In the genomic region with DNA sequence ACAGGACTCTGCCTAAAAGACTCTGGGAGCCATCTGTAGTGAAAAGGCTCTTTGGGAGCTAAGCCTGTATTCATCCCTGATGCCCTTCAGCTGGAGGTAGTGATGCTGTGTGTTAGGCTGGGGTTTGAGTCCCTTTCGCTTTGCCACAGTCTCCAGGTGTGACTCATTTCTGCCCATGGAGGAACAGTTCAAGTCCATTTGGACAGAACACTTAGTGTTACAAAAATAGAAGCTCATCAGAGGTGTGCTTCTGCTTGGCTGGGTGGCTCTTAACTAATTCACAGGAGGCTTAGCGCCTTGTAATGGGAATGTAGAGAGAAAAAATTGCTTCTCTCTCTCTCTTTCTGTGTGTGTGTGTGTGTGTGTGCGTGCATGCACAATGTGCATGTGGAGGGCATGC, we compare ENCODE assay signal across 26 mouse cellular contexts. TPM values are rescaled to one million over a fixed set of nuclear protein-coding genes. Genes with fewer than 3 reads are reported as not detected.
A peak's percentile ranks its signal among the peaks of the same experiment; 100 is the strongest.
DNase-seq lines count a peak whose midpoint lies in the region; ATAC-seq and TF ChIP-seq lines count a peak whose summit lies in the region.
"Had no signal": no experiment of that assay in that cellular context is flagged by ENCODE, and none has a peak within 500 bp of the region (broad histone marks: within the 10 kb centered on the region; RNA-seq: fewer than 3 reads in every experiment).

No protein-coding gene starts in this region.

- DNase-seq in cerebellum, adult 18-20 months, result peak; percentile 11 to 20
- DNase-seq in cerebellum, postnatal 10 days, result no peak
- DNase-seq in cerebellum, postnatal 25 days, result peak; percentile 27 to 28
- no peak for DNase-seq in cerebellum, adult 9-11 months
- DNase-seq in hindbrain, postnatal 0 days (ENCODE audit: low spot score), result peak; percentile 6
- no peak for DNase-seq in hindbrain, embryonic 10.5 days (ENCODE audit: low spot score)
- DNase-seq: adrenal gland, postnatal 10 days; adrenal gland, postnatal 36 days; B cell, adult 2 months; embryo, embryonic 11 days; gastrocnemius, postnatal 25 days; heart, adult 2 months; kidney, adult 11 months; kidney, adult 8-10 months had no signal

- no peaks in the 10 kb centered on the region for H3K9me3 ChIP-seq in hindbrain, postnatal 0 days (ENCODE audit: low read length)
- no peaks in the 10 kb centered on the region for H3K9me3 ChIP-seq in hindbrain, embryonic 10.5 days
- H3K9me3 ChIP-seq: embryonic facial prominence, embryonic 10.5 days; embryonic facial prominence, embryonic 13.5 days; forebrain, embryonic 12.5 days; forebrain, embryonic 15.5 days; G1E; heart, embryonic 10.5 days; intestine, embryonic 15.5 days; kidney, embryonic 15.5 days had no signal

- H3K9ac ChIP-seq in hindbrain, postnatal 0 days (replicated peaks; ENCODE audit: low read length), result no peak overlapping the region
- H3K9ac ChIP-seq: embryonic facial prominence, embryonic 13.5 days; forebrain, embryonic 12.5 days; forebrain, embryonic 15.5 days; hindbrain, embryonic 14.5 days; intestine, embryonic 15.5 days; kidney, embryonic 15.5 days had no signal

- no peak for TF ChIP-seq CTCF in hindbrain, postnatal 0 days (IDR thresholded peaks at IDR 0.05; ENCODE audit: low read depth)

- H3K4me2 ChIP-seq in hindbrain, postnatal 0 days (ENCODE audit: low read depth, low read length), result no peak overlapping the region
- H3K4me2 ChIP-seq: embryonic facial prominence, embryonic 13.5 days; forebrain, embryonic 12.5 days; forebrain, embryonic 15.5 days; hindbrain, embryonic 14.5 days; intestine, embryonic 15.5 days; kidney, embryonic 15.5 days had no signal

- 84% methylated on average over 3 of the region's 3 CpGs for WGBS in hindbrain, postnatal 0 days
- WGBS in hindbrain, embryonic 10.5 days, result 97% methylated on average over 3 of the region's 3 CpGs

- no peaks in the 10 kb centered on the region for H3K4me1 ChIP-seq in hindbrain, postnatal 0 days (ENCODE audit: insufficient read depth, low read length)
- peaks cover 7% of the 10 kb centered on the region; the same call in 1 of the 2 replicates for H3K4me1 ChIP-seq in hindbrain, embryonic 10.5 days (replicated peaks)
- H3K4me1 ChIP-seq: embryonic facial prominence, embryonic 13.5 days; forebrain, embryonic 12.5 days; forebrain, embryonic 15.5 days; intestine, embryonic 15.5 days had no signal

- H3K27ac ChIP-seq in hindbrain, postnatal 0 days, result no peak overlapping the region
- H3K27ac ChIP-seq in hindbrain, embryonic 10.5 days, result no peak overlapping the region
- H3K27ac ChIP-seq: embryonic facial prominence, embryonic 10.5 days; embryonic facial prominence, embryonic 13.5 days; forebrain, embryonic 12.5 days; forebrain, embryonic 15.5 days; heart, adult 2 months; heart, embryonic 10.5 days; hindbrain, embryonic 14.5 days; intestine, embryonic 15.5 days; kidney, embryonic 15.5 days had no signal

- no peak overlapping the region for H3K4me3 ChIP-seq in hindbrain, postnatal 0 days (ENCODE audit: low read length)
- H3K4me3 ChIP-seq in hindbrain, embryonic 10.5 days, result no peak overlapping the region
- H3K4me3 ChIP-seq: embryonic facial prominence, embryonic 10.5 days; embryonic facial prominence, embryonic 13.5 days; erythroblast, embryonic 14.5 days; forebrain, embryonic 12.5 days; forebrain, embryonic 15.5 days; heart, adult 2 months; heart, embryonic 10.5 days; intestine, embryonic 15.5 days; kidney, embryonic 15.5 days had no signal

- H3K36me3 ChIP-seq in hindbrain, postnatal 0 days (ENCODE audit: insufficient read depth, low read length), result no peaks in the 10 kb centered on the region
- H3K36me3 ChIP-seq in hindbrain, embryonic 10.5 days, result no peaks in the 10 kb centered on the region
- H3K36me3 ChIP-seq: embryonic facial prominence, embryonic 10.5 days; embryonic facial prominence, embryonic 13.5 days; forebrain, embryonic 12.5 days; forebrain, embryonic 15.5 days; G1E; heart, embryonic 10.5 days; intestine, embryonic 15.5 days; kidney, embryonic 15.5 days had no signal

- no peak for ATAC-seq in hindbrain, postnatal 0 days
- ATAC-seq: forebrain, embryonic 15.5 days; intestine, embryonic 15.5 days; Patski had no signal

- no peaks in the 10 kb centered on the region for H3K27me3 ChIP-seq in hindbrain, postnatal 0 days (ENCODE audit: insufficient read depth, low read length)
- H3K27me3 ChIP-seq in hindbrain, embryonic 10.5 days (ENCODE audit: insufficient read depth, poor library complexity, severe bottlenecking), result no peaks in the 10 kb centered on the region
- H3K27me3 ChIP-seq: CH12.LX; embryonic facial prominence, embryonic 13.5 days; forebrain, embryonic 12.5 days; forebrain, embryonic 15.5 days; intestine, embryonic 15.5 days; kidney, embryonic 15.5 days; Patski had no signal

RNA-seq across cellular contexts. Expression of a gene that starts 26.3 kb away (rescaled TPM):
- 579 and 622 TPM in 2 replicates for total RNA-seq in hindbrain, postnatal 0 days (2014; rRNA removed)
- polyA plus RNA-seq in hindbrain, postnatal 0 days (2015; fragmentation: Nextera tagmentation; extraction: Ambion mirVana), result 1,086 and 1,131 TPM in 2 replicates
- 1,017 and 1,052 TPM in 2 replicates for polyA plus RNA-seq in hindbrain, embryonic 10.5 days (2016; fragmentation: Nextera tagmentation; extraction: Ambion mirVana)

Comparison
In these comparisons a context has a peak if more than half of its experiments do, and no peak if none do; other contexts are left out.
1. DNase-seq: peak in cerebellum, adult 18-20 months (2 of 2), cerebellum, postnatal 25 days (2 of 2) and hindbrain, postnatal 0 days (single experiment); none in cerebellum, postnatal 10 days (0 of 2), cerebellum, adult 9-11 months (single experiment) and hindbrain, embryonic 10.5 days (single experiment).